14 mouse cellular contexts compared by ENCODE assay signal in genomic region chr3:122184109-122184508, GRCm38 (mm10).
A peak's percentile ranks its signal among the peaks of the same experiment; 100 is the strongest.
DNase-seq lines count a peak whose midpoint lies in the region; ATAC-seq and TF ChIP-seq lines count a peak whose summit lies in the region.
"Had no signal": no experiment of that assay in that cellular context is flagged by ENCODE, and none has a peak within 500 bp of the region (broad histone marks: within the 10 kb centered on the region; RNA-seq: fewer than 3 reads in every experiment).

No protein-coding gene starts in this region.

- TF ChIP-seq CTCF in heart, postnatal 0 days (IDR thresholded peaks at IDR 0.05; ENCODE audit: low read depth): peak; percentile 53
- peak; percentile 64 for TF ChIP-seq CTCF in stomach, postnatal 0 days (IDR thresholded peaks at IDR 0.05; ENCODE audit: low read depth)

- TF ChIP-seq EP300 in heart, postnatal 0 days (IDR thresholded peaks at IDR 0.05; ENCODE audit: low read depth): no peak
- no peak for TF ChIP-seq EP300 in stomach, postnatal 0 days (optimal IDR thresholded peaks at IDR 0.05)

- no peak overlapping the region for H3K27ac ChIP-seq in heart, postnatal 0 days (ENCODE audit: low read depth)
- no peak overlapping the region for H3K27ac ChIP-seq in heart, embryonic 11.5 days (ENCODE audit: low read depth, low read length)
- H3K27ac ChIP-seq in embryonic facial prominence, embryonic 11.5 days (replicated peaks; ENCODE audit: low read depth, low read length): no peak overlapping the region
- no peak overlapping the region for H3K27ac ChIP-seq in stomach, postnatal 0 days (replicated peaks)
- H3K27ac ChIP-seq: limb, embryonic 10.5 days; midbrain, embryonic 12.5 days had no signal

- no peak overlapping the region for H3K9ac ChIP-seq in heart, postnatal 0 days (replicated peaks; ENCODE audit: low read depth, low read length)
- no peak overlapping the region for H3K9ac ChIP-seq in heart, embryonic 11.5 days (ENCODE audit: low read depth, low read length)
- H3K9ac ChIP-seq in embryonic facial prominence, embryonic 11.5 days (replicated peaks; ENCODE audit: low read length): no peak overlapping the region
- no peak overlapping the region for H3K9ac ChIP-seq in stomach, postnatal 0 days (ENCODE audit: low read length)
- H3K9ac ChIP-seq: midbrain, embryonic 12.5 days had no signal

- H3K27me3 ChIP-seq in heart, postnatal 0 days (ENCODE audit: control insufficient read depth, insufficient read depth, low read length): no peaks in the 10 kb centered on the region
- H3K27me3 ChIP-seq in heart, embryonic 11.5 days (ENCODE audit: control insufficient read depth, insufficient read depth, low read length): no peaks in the 10 kb centered on the region
- no peaks in the 10 kb centered on the region for H3K27me3 ChIP-seq in embryonic facial prominence, embryonic 11.5 days (ENCODE audit: control insufficient read depth, insufficient read depth, low read length)
- H3K27me3 ChIP-seq in stomach, postnatal 0 days (ENCODE audit: control insufficient read depth, insufficient read depth, low read length): no peaks in the 10 kb centered on the region
- H3K27me3 ChIP-seq: midbrain, embryonic 12.5 days had no signal

- no peak for DNase-seq in heart, postnatal 0 days (ENCODE audit: low spot score)
- DNase-seq in ovary, postnatal 36 days (ENCODE audit: low spot score): peak; percentile 21
- DNase-seq in ovary, postnatal 10 days (ENCODE audit: low spot score): no peak
- peak; percentile 13 for DNase-seq in embryonic facial prominence, embryonic 11.5 days (ENCODE audit: low spot score)
- peak; percentile 42 for DNase-seq in stomach, postnatal 0 days (ENCODE audit: low spot score)
- no peak for DNase-seq in yolk sac, embryonic 10.5 days (ENCODE audit: low spot score)
- no peak for DNase-seq in MN1 (ENCODE audit: low spot score)
- DNase-seq: right cerebral cortex, adult 18-20 months had no signal

- ATAC-seq in heart, postnatal 0 days (ENCODE audit: insufficient read depth, low read depth): peak; percentile 24; the same call in 1 of the 2 replicates
- ATAC-seq in heart, embryonic 11.5 days (replicated peaks; ENCODE audit: insufficient number of reproducible peaks, low FRiP score, low TSS enrichment): no peak
- no peak for ATAC-seq in embryonic facial prominence, embryonic 11.5 days (replicated peaks; ENCODE audit: insufficient number of reproducible peaks, low FRiP score, low TSS enrichment, low read depth)
- no peak for ATAC-seq in stomach, postnatal 0 days (ENCODE audit: low FRiP score, low TSS enrichment)
- ATAC-seq: CD4-positive, CD25-positive, alpha-beta regulatory T cell, adult 4 months; inflammation-experienced regulatory T-cells, adult 6 months had no signal

- H3K9me3 ChIP-seq in heart, postnatal 0 days (replicated peaks; ENCODE audit: control insufficient read depth, low read length): no peaks in the 10 kb centered on the region
- no peaks in the 10 kb centered on the region for H3K9me3 ChIP-seq in heart, embryonic 11.5 days (replicated peaks; ENCODE audit: control insufficient read depth, low read length)
- no peaks in the 10 kb centered on the region for H3K9me3 ChIP-seq in embryonic facial prominence, embryonic 11.5 days (replicated peaks; ENCODE audit: control insufficient read depth, low read length)
- no peaks in the 10 kb centered on the region for H3K9me3 ChIP-seq in stomach, postnatal 0 days (ENCODE audit: control insufficient read depth, low read length)
- H3K9me3 ChIP-seq: limb, embryonic 10.5 days; midbrain, embryonic 12.5 days had no signal

- H3K4me3 ChIP-seq in heart, postnatal 0 days (ENCODE audit: low read depth, low read length): no peak overlapping the region
- H3K4me3 ChIP-seq in heart, embryonic 11.5 days (ENCODE audit: low read depth, low read length): no peak overlapping the region
- H3K4me3 ChIP-seq in embryonic facial prominence, embryonic 11.5 days (ENCODE audit: low read depth, low read length): no peak overlapping the region
- H3K4me3 ChIP-seq in stomach, postnatal 0 days (ENCODE audit: low read depth, low read length): no peak overlapping the region
- H3K4me3 ChIP-seq: erythroblast, embryonic 14.5 days; limb, embryonic 10.5 days; midbrain, embryonic 12.5 days had no signal

- no peak overlapping the region for H3K4me2 ChIP-seq in heart, postnatal 0 days (ENCODE audit: low read depth, low read length)
- H3K4me2 ChIP-seq in heart, embryonic 11.5 days: no peak overlapping the region
- no peak overlapping the region for H3K4me2 ChIP-seq in embryonic facial prominence, embryonic 11.5 days (ENCODE audit: low read depth, low read length)
- H3K4me2 ChIP-seq in stomach, postnatal 0 days (replicated peaks; ENCODE audit: low read depth): no peak overlapping the region
- H3K4me2 ChIP-seq: midbrain, embryonic 12.5 days had no signal

- WGBS in heart, postnatal 0 days: 54% methylated on average over 11 of the region's 11 CpGs
- WGBS in heart, embryonic 11.5 days (ENCODE audit: insufficient replicate concordance): 38% methylated on average over 11 of the region's 11 CpGs
- 49% methylated on average over 11 of the region's 11 CpGs for WGBS in embryonic facial prominence, embryonic 11.5 days
- 59% methylated on average over 11 of the region's 11 CpGs for WGBS in stomach, postnatal 0 days

- H3K4me1 ChIP-seq in heart, postnatal 0 days (ENCODE audit: control insufficient read depth, insufficient read depth): no peaks in the 10 kb centered on the region
- no peaks in the 10 kb centered on the region for H3K4me1 ChIP-seq in heart, embryonic 11.5 days (ENCODE audit: control insufficient read depth, insufficient read depth, low read length)
- H3K4me1 ChIP-seq in embryonic facial prominence, embryonic 11.5 days (ENCODE audit: control insufficient read depth, insufficient read depth, low read length): no peaks in the 10 kb centered on the region
- no peaks in the 10 kb centered on the region for H3K4me1 ChIP-seq in stomach, postnatal 0 days (replicated peaks; ENCODE audit: control insufficient read depth, insufficient read depth)
- H3K4me1 ChIP-seq: midbrain, embryonic 12.5 days had no signal

- H3K36me3 ChIP-seq in heart, postnatal 0 days (replicated peaks; ENCODE audit: control insufficient read depth, insufficient read depth, low read length): no peaks in the 10 kb centered on the region
- H3K36me3 ChIP-seq in heart, embryonic 11.5 days (ENCODE audit: control insufficient read depth, insufficient read depth, low read length): no peaks in the 10 kb centered on the region
- no peaks in the 10 kb centered on the region for H3K36me3 ChIP-seq in embryonic facial prominence, embryonic 11.5 days (replicated peaks; ENCODE audit: control insufficient read depth, insufficient read depth, low read depth, low read length)
- no peaks in the 10 kb centered on the region for H3K36me3 ChIP-seq in stomach, postnatal 0 days (ENCODE audit: control insufficient read depth, insufficient read depth, low read length)
- H3K36me3 ChIP-seq: limb, embryonic 10.5 days; midbrain, embryonic 12.5 days had no signal

Comparison
In these comparisons a context has a peak if more than half of its experiments do, and no peak if none do; other contexts are left out.
1. DNase-seq: peak in ovary, postnatal 36 days (single experiment), embryonic facial prominence, embryonic 11.5 days (single experiment) and stomach, postnatal 0 days (single experiment); none in heart, postnatal 0 days (single experiment), ovary, postnatal 10 days (single experiment), yolk sac, embryonic 10.5 days (single experiment) and MN1 (single experiment).